8 mouse cellular contexts compared by ENCODE assay signal in the genomic region with DNA sequence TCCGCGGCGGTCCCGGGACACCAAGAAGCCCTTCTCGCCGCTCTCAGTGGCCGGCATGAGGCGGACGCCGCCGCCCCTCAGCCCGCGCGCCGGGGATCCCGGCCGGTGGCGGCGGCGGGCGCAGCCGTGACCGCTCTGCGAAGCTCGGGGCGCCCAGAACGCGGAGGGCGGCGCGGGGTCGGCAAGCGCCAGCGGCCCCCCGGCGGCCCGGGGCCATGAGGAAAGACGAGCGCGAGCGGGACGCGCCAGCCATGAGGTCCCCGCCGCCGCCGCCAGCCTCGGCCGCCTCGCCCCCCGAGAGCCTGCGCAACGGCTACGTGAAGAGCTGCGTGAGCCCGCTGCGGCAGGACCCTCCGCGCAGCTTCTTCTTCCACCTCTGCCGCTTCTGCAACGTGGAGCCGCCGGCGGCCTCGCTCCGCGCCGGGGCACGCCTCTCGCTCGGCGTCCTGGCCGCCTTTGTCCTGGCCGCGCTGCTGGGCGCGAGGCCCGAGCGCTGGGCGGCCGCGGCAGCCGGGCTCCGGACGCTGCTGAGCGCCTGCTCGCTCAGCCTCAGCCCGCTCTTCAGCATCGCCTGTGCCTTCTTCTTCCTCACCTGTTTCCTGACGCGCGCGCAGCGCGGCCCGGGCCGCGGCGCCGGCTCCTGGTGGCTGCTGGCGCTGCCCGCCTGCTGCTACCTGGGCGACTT. TPM values are rescaled to one million over a fixed set of nuclear protein-coding genes. Genes with fewer than 3 reads are reported as not detected.
DNase-seq lines count a peak whose midpoint lies in the region; ATAC-seq lines count a peak whose summit lies in the region.

No protein-coding gene starts in this region.

- peaks cover 3% of the 10 kb centered on the region; the same call in 1 of the 2 replicates for H3K9me3 ChIP-seq in embryonic facial prominence, embryonic 10.5 days
- no peaks in the 10 kb centered on the region for H3K9me3 ChIP-seq in heart, embryonic 12.5 days (replicated peaks)
- no peaks in the 10 kb centered on the region for H3K9me3 ChIP-seq in liver, embryonic 16.5 days (replicated peaks; ENCODE audit: control insufficient read depth, low read length)
- no peaks in the 10 kb centered on the region for H3K9me3 ChIP-seq in neural tube, embryonic 14.5 days (ENCODE audit: control insufficient read depth, low read length)

- peaks cover 35% of the 10 kb centered on the region for H3K4me1 ChIP-seq in embryonic facial prominence, embryonic 10.5 days
- H3K4me1 ChIP-seq in heart, embryonic 12.5 days (replicated peaks), result peaks cover 8% of the 10 kb centered on the region; the same call in 1 of the 2 replicates
- no peaks in the 10 kb centered on the region; the same call in 1 of the 2 replicates for H3K4me1 ChIP-seq in liver, embryonic 16.5 days (ENCODE audit: control insufficient read depth, low read depth, low read length)
- peaks cover 11% of the 10 kb centered on the region for H3K4me1 ChIP-seq in neural tube, embryonic 14.5 days (ENCODE audit: control insufficient read depth, insufficient read depth, low read length)

- H3K27me3 ChIP-seq in embryonic facial prominence, embryonic 10.5 days (replicated peaks; ENCODE audit: low read depth, poor library complexity, severe bottlenecking), result no peaks in the 10 kb centered on the region
- H3K27me3 ChIP-seq in heart, embryonic 12.5 days (replicated peaks), result no peaks in the 10 kb centered on the region
- peaks cover 23% of the 10 kb centered on the region for H3K27me3 ChIP-seq in liver, embryonic 16.5 days (ENCODE audit: control insufficient read depth, insufficient read depth, low read depth, low read length)
- H3K27me3 ChIP-seq in neural tube, embryonic 14.5 days (ENCODE audit: control insufficient read depth, insufficient read depth, low read length), result peaks cover 3% of the 10 kb centered on the region; the same call in 1 of the 2 replicates

- H3K4me3 ChIP-seq in embryonic facial prominence, embryonic 10.5 days, result peak overlapping the region; percentile 93
- H3K4me3 ChIP-seq in heart, embryonic 12.5 days, result peak overlapping the region; percentile 95
- peak overlapping the region; percentile 74 for H3K4me3 ChIP-seq in liver, embryonic 16.5 days (ENCODE audit: low read depth, low read length)
- H3K4me3 ChIP-seq in neural tube, embryonic 14.5 days (ENCODE audit: low read depth, low read length), result peak overlapping the region; percentile 90

- peak overlapping the region; percentile 96 for H3K27ac ChIP-seq in embryonic facial prominence, embryonic 10.5 days (replicated peaks)
- H3K27ac ChIP-seq in heart, embryonic 12.5 days (ENCODE audit: poor library complexity, severe bottlenecking), result peak overlapping the region; percentile 44
- peak overlapping the region; percentile 81 for H3K27ac ChIP-seq in liver, embryonic 16.5 days (ENCODE audit: low read length)
- H3K27ac ChIP-seq in neural tube, embryonic 14.5 days (ENCODE audit: low read depth, low read length), result peak overlapping the region; percentile 92

- WGBS in embryonic facial prominence, embryonic 10.5 days, result under 1% methylated on average over 103 of the region's 103 CpGs
- WGBS in heart, embryonic 12.5 days, result under 1% methylated on average over 93 of the region's 103 CpGs
- WGBS in liver, embryonic 16.5 days (ENCODE audit: insufficient replicate concordance), result under 1% methylated on average over 86 of the region's 103 CpGs
- WGBS in neural tube, embryonic 14.5 days, result under 1% methylated on average over 68 of the region's 103 CpGs

- H3K36me3 ChIP-seq in embryonic facial prominence, embryonic 10.5 days (replicated peaks), result no peaks in the 10 kb centered on the region
- no peaks in the 10 kb centered on the region for H3K36me3 ChIP-seq in heart, embryonic 12.5 days
- H3K36me3 ChIP-seq in liver, embryonic 16.5 days (ENCODE audit: control insufficient read depth, insufficient read depth), result no peaks in the 10 kb centered on the region
- H3K36me3 ChIP-seq in neural tube, embryonic 14.5 days (ENCODE audit: control insufficient read depth, insufficient read depth, low read length), result no peaks in the 10 kb centered on the region

- H3K4me2 ChIP-seq in heart, embryonic 12.5 days, result peak overlapping the region; percentile 98
- peak overlapping the region; percentile 83 for H3K4me2 ChIP-seq in liver, embryonic 16.5 days (ENCODE audit: low read depth, low read length)
- H3K4me2 ChIP-seq in neural tube, embryonic 14.5 days (ENCODE audit: low read depth, low read length), result peak overlapping the region; percentile 95

- peak overlapping the region; percentile 94 for H3K9ac ChIP-seq in heart, embryonic 12.5 days
- H3K9ac ChIP-seq in liver, embryonic 16.5 days (ENCODE audit: low read depth, low read length), result peak overlapping the region; percentile 79
- peak overlapping the region; percentile 91 for H3K9ac ChIP-seq in neural tube, embryonic 14.5 days (replicated peaks; ENCODE audit: low read depth, low read length)

- ATAC-seq in heart, embryonic 12.5 days (ENCODE audit: insufficient number of reproducible peaks, low FRiP score), result peak; percentile 64
- peak; percentile 58 for ATAC-seq in liver, embryonic 16.5 days (ENCODE audit: low read depth)
- peak; percentile 78 for ATAC-seq in neural tube, embryonic 14.5 days (ENCODE audit: low read depth)

- peak; percentile 22 to 26 for DNase-seq in lung, adult 18-20 months
- DNase-seq in lung, postnatal 25 days (ENCODE audit: low spot score), result no peak
- DNase-seq in embryonic facial prominence, embryonic 10.5 days (ENCODE audit: low spot score), result peak; percentile 76
- DNase-seq in kidney, postnatal 14 days, result peak; percentile 33
- DNase-seq in thymus, postnatal 0 days (ENCODE audit: low spot score), result peak; percentile 57

RNA-seq across cellular contexts. Expression of a gene that starts 0.4 kb away (rescaled TPM):
- polyA plus RNA-seq in embryonic facial prominence, embryonic 10.5 days (2016; fragmentation: Nextera tagmentation; extraction: Ambion mirVana), result 8.1 and 10.7 TPM in 2 replicates
- 7.3 and 8.6 TPM in 2 replicates for polyA plus RNA-seq in heart, embryonic 12.5 days (2016; fragmentation: Nextera tagmentation; extraction: Ambion mirVana)
- 1.7 and 2.0 TPM in 2 replicates for polyA plus RNA-seq in liver, embryonic 16.5 days (2015; fragmentation: Nextera tagmentation; extraction: Ambion mirVana)
- polyA plus RNA-seq in neural tube, embryonic 14.5 days (2014; fragmentation: Nextera tagmentation; extraction: Ambion mirVana), result 9.0 TPM in 2 replicates
- 7.5 and 10.1 TPM in 2 replicates for polyA plus RNA-seq in thymus, postnatal 0 days (2015; fragmentation: Nextera tagmentation; extraction: Ambion mirVana)

Comparison
In these comparisons a context has a peak if more than half of its experiments do, and no peak if none do; other contexts are left out.
1. H3K27ac ChIP-seq: peak in every context shown above with its lines; median percentile 96 in embryonic facial prominence, embryonic 10.5 days; 92 in neural tube, embryonic 14.5 days; 81 in liver, embryonic 16.5 days; 44 in heart, embryonic 12.5 days.